Mouse (Mus musculus) liver, adult 2 months (tissue): ENCODE results near the gene Arhgap10. TPM values are rescaled to one million over a fixed set of nuclear protein-coding genes. Genes with fewer than 3 reads are reported as not detected.
A peak's percentile ranks its signal among the peaks of the same experiment; 100 is the strongest.

Source experiments
- DNase-seq: peaks from one replicate; pipeline ENCODE4 v3.0.0-alpha.2; 2011; ENCODE audit warnings: low read depth, low spot score; ENCODE audit errors: extremely low read depth
- H3K27ac ChIP-seq: fragments of 200-500 bp; replicated peaks from 2 replicates; pipeline ENCODE4 v1.5.1; 2012; ENCODE audit warnings: low read depth, mild to moderate bottlenecking, control low read depth, inconsistent platforms, low read length; ENCODE audit not compliant: insufficient read depth
- H3K27me3 ChIP-seq: fragments of 200-500 bp; 2 replicates; pipeline ENCODE4 v1.6.1; 2012; ENCODE audit warnings: mild to moderate bottlenecking, moderate library complexity, low read length, inconsistent platforms; ENCODE audit not compliant: control insufficient read depth, insufficient read depth
- H3K36me3 ChIP-seq: fragments of 200-500 bp; 2 replicates; pipeline ENCODE4 v1.6.1; 2012; ENCODE audit warnings: low read length, inconsistent platforms; ENCODE audit not compliant: control insufficient read depth, insufficient read depth
- H3K4me1 ChIP-seq: fragments of 200-500 bp; 2 replicates; pipeline ENCODE4 v1.6.1; 2011; ENCODE audit warnings: low read length; ENCODE audit not compliant: control insufficient read depth, insufficient read depth
- H3K4me3 ChIP-seq: fragments of 200-500 bp; 2 replicates; pipeline ENCODE4 v1.5.1; 2011; ENCODE audit warnings: low read depth, mild to moderate bottlenecking, control low read depth, low read length, moderate library complexity; ENCODE audit not compliant: insufficient read depth
- H3K79me2 ChIP-seq: fragments of 200-500 bp; 2 replicates; pipeline ENCODE4 v1.6.1; 2012; ENCODE audit warnings: inconsistent platforms, mild to moderate bottlenecking, low read length, moderate library complexity; ENCODE audit not compliant: control insufficient read depth, insufficient read depth
- H3K9ac ChIP-seq: fragments of 200-500 bp; 2 replicates; pipeline ENCODE4 v1.6.1; 2012; ENCODE audit warnings: low read depth, mild to moderate bottlenecking, control low read depth, inconsistent platforms, low read length
- CTCF ChIP-seq: fragments of 200-500 bp; IDR thresholded peaks from 2 replicates; pipeline ENCODE4 v1.5.1; 2011; ENCODE audit warnings: low read depth, low read length, control low read depth
- POLR2A ChIP-seq: fragments of 200-500 bp; IDR thresholded peaks from 2 replicates; pipeline ENCODE4 v1.6.1; 2011; ENCODE audit warnings: low read length, control low read depth; ENCODE audit not compliant: insufficient read depth; ENCODE audit errors: extremely low read depth
- WGBS: fragments of 180-500 bp; shearing (Covaris S2); methylation state at CpG from one replicate; pipeline ENCODE4 v1.1.7; 2018; 5-methylcytosine and 5-hydroxymethylcytosine counted together
- polyA plus RNA-seq: library from polyadenylated mRNA; depleted of rRNA; stranded (reverse); fragments of >200 nt; gene quantifications from 2 replicates; pipeline ENCODE4 v1.2.3, GENCODE M21; 2012
- total RNA-seq: library from RNA; depleted of rRNA; stranded (reverse); fragments of >200 nt; gene quantifications from 2 replicates; pipeline ENCODE4 v1.2.3, GENCODE M21; 2014

Arhgap10 gene
- total and polyA plus RNA-seq, 2 experiments = 0.88 to 1.8 TPM

DNA sequence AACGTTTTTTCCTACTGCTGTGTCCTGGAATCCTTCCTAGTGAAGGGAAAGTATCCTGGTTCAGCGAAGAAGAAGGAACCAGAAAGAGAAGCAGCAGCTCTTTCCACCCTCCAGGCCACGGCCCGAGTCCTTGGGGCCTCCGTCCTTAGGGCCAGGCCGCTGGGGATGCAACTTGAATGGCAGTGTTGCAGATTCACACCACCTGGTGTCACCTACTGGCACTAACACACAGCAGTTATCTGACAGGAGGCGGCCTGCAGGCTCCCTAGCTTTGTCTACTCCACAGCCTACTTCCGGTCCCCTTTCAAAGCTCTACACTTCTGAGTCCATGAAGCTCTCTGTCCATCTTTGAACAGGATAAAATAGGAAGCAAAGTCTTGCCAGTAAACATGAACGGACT lies 37.8 kb downstream of the Arhgap10 start:
- Histone ChIP-seq H3K27me3 (no peaks in the 10 kb centered on the region), H3K9ac (no peak overlapping the region), H3K79me2 (no peaks in the 10 kb centered on the region), H3K27ac (no peak overlapping the region), H3K4me1 (peaks cover 2% of the 10 kb centered on the region; the same call in 1 of the 2 replicates), H3K4me3 (no peak overlapping the region), H3K36me3 (no peaks in the 10 kb centered on the region)
- no peak for DNase-seq
- TF ChIP-seq CTCF (no peak), POLR2A (no peak)
- 88% methylated on average over 9 of the region's 9 CpGs for WGBS

DNA sequence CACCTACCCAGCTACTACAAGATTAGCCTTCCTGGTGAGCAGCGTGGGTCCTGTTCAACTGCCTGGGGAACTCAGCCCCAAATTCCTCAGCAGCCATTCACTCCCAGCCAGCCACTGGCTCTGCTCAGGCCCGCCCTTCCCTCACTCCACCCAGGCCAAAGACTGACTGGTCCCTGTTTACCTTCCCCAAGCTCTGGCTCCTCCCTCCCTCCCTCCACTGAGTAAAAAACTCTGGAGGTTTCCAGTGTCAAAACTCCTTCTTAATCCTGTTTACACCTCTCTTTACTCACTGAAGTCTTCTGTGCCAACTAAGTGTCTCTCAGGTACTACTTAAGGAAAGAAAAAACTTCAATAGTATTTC lies 38.9 kb downstream of the Arhgap10 start:
- peaks cover 2% of the 10 kb centered on the region; the same call in 1 of the 2 replicates for H3K4me1 ChIP-seq
- TF ChIP-seq POLR2A (no peak), CTCF (no peak)
- no peak overlapping the region for H3K4me3 ChIP-seq
- no peaks in the 10 kb centered on the region for H3K36me3 ChIP-seq
- H3K27ac ChIP-seq = no peak overlapping the region
- H3K27me3 ChIP-seq = no peaks in the 10 kb centered on the region
- no peak overlapping the region for H3K9ac ChIP-seq
- peak; percentile 20 for DNase-seq
- WGBS = 42% methylated on average over 2 of the region's 2 CpGs
- no peaks in the 10 kb centered on the region for H3K79me2 ChIP-seq

DNA sequence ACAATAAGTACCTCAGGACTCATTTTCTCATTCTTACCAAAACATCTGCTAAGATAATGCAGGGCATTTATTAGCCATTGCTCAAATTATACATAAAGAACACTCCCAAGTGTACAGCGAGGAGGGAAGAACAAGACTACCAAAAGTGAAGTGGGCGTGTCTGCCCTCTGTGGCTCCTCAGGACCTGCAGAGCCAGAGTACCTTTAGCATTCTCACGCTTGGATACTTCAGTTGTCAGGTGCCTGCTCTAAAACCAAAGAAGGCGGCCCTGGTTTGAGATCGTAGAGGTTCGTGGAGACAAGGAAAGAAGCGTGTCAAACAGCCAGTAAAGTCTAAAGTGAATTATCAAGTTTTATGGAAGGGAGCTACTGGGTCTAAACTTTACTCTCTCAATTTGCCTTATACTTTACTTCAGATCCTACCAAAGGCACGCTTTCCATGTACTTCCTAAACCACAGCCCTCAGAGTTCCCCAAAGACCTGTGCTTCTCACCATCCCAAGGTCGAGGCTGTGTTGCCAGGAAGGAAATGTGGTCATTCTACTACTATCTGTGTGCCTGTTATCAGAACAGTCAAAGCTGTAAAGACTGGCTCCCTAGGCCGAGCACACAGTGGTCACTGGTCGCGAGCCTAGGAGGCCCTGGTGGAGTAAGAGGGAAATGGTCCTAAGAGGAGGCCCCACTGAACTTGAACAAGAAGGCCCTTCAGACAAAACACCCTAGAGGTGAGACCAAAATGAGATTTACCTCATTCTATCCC lies 39.4 kb downstream of the Arhgap10 start:
- Histone ChIP-seq H3K27ac (no peak overlapping the region), H3K4me3 (no peak overlapping the region), H3K4me1 (peaks cover 2% of the 10 kb centered on the region; the same call in 1 of the 2 replicates), H3K36me3 (no peaks in the 10 kb centered on the region), H3K79me2 (no peaks in the 10 kb centered on the region), H3K9ac (no peak overlapping the region), H3K27me3 (no peaks in the 10 kb centered on the region)
- no peak for TF ChIP-seq CTCF
- TF ChIP-seq POLR2A = no peak
- WGBS = 74% methylated on average over 12 of the region's 12 CpGs
- DNase-seq = no peak

DNA sequence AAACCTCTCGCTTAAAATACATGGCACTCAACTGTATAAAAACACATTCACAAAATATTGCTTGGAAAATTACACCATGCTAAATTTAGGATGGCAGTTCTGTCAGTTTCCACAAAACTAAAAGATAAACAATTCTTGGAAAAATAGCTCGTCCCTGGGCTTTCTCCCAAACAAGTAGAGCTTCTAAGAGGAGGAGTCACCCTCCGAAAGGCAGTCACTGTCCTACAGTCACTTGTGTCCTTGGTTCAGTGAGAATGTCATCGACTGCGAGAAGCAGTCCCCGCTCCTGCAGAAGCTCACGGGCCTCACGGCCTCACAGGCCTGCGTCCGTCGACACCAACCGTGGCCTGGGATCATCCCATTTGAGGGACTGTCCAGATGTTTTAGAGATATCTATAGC lies 40.1 kb downstream of the Arhgap10 start:
- H3K4me1 ChIP-seq = peaks cover 2% of the 10 kb centered on the region; the same call in 1 of the 2 replicates
- no peaks in the 10 kb centered on the region for H3K27me3 ChIP-seq
- no peaks in the 10 kb centered on the region for H3K79me2 ChIP-seq
- H3K9ac ChIP-seq = no peak overlapping the region
- H3K4me3 ChIP-seq = no peak overlapping the region
- H3K27ac ChIP-seq = no peak overlapping the region; the same call in 1 of the 2 replicates
- no peaks in the 10 kb centered on the region for H3K36me3 ChIP-seq
- 71% methylated on average over 12 of the region's 12 CpGs for WGBS
- DNase-seq = peak; percentile 42
- no peak for TF ChIP-seq POLR2A
- TF ChIP-seq CTCF = no peak

DNA sequence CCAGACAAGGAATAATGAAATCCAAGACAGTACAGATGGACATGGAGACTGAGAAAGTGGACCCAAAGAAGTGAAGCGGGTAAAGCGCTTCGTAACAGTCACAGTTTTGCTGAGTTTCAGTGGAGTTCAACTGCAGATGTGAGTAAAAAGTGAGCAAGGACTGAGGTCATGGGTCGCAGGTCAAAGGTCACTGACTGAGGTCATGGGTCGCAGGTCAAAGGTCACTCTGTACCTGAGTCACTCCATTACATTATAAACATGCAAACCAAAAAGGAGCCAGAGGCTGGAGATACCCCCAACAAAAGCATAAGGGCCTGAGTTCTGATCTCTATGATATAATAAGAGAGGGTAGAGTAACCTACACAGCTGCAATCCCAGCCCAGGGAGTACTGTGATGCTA lies 43.1 kb downstream of the Arhgap10 start:
- TF ChIP-seq POLR2A (no peak), CTCF (no peak)
- H3K9ac ChIP-seq = no peak overlapping the region
- no peaks in the 10 kb centered on the region for H3K79me2 ChIP-seq
- no peaks in the 10 kb centered on the region for H3K36me3 ChIP-seq
- H3K4me1 ChIP-seq = peaks cover 2% of the 10 kb centered on the region; the same call in 1 of the 2 replicates
- H3K27ac ChIP-seq = no peak overlapping the region
- no peaks in the 10 kb centered on the region for H3K27me3 ChIP-seq
- DNase-seq = no peak
- WGBS = 83% methylated on average over 5 of the region's 5 CpGs
- no peak overlapping the region for H3K4me3 ChIP-seq

DNA sequence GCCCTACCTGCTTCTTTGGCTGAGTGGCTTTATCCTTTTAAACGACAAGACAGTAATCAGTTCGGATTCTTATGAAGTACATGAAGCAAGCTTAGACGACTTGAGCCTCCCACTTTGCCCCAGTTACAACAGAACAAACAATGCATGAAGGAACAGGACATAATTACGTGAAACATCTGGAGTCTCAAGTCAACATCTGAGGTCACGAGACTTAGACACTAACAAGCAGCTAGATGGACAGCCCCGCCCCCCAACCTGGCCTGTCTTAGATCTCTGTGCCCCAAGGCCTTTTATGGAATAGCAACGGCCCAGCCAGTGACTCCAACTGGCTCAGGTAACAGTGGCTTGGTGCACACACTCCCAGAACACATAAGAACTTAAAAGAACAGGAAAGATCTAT lies 44.0 kb downstream of the Arhgap10 start:
- H3K4me1 ChIP-seq = peaks cover 2% of the 10 kb centered on the region; the same call in 1 of the 2 replicates
- no peaks in the 10 kb centered on the region for H3K27me3 ChIP-seq
- TF ChIP-seq CTCF (no peak), POLR2A (no peak)
- DNase-seq = no peak
- 73% methylated on average over 7 of the region's 7 CpGs for WGBS
- no peak overlapping the region for H3K9ac ChIP-seq
- no peaks in the 10 kb centered on the region for H3K36me3 ChIP-seq
- H3K79me2 ChIP-seq = no peaks in the 10 kb centered on the region
- H3K27ac ChIP-seq = no peak overlapping the region
- no peak overlapping the region for H3K4me3 ChIP-seq
